Mouse (Mus musculus) hindbrain, embryonic 15.5 days (tissue): ENCODE data around the gene Kcne4. TPM values are rescaled to one million over a fixed set of nuclear protein-coding genes. Genes with fewer than 3 reads are reported as not detected.
A peak's percentile ranks its signal among the peaks of the same experiment; 100 is the strongest.

ENCODE experiments used
- ATAC-seq: fragments of 200-750 bp; cut with Nextera tagmentation; 2 replicates; pipeline ENCODE4 v1.8.0; 2017; ENCODE audit warnings: low read depth, moderate number of reproducible peaks, moderate TSS enrichment; ENCODE audit not compliant: low FRiP score
- H3K27ac ChIP-seq: fragments of 300-500 bp; sonication (generic); replicated peaks from 2 replicates; pipeline ENCODE4 v1.5.1; 2015; ENCODE audit warnings: mild to moderate bottlenecking, inconsistent platforms
- H3K27me3 ChIP-seq: fragments of 300-500 bp; sonication (generic); 2 replicates; pipeline ENCODE4 v1.6.1; 2015; ENCODE audit warnings: control low read depth, inconsistent platforms
- H3K36me3 ChIP-seq: fragments of 300-500 bp; sonication (generic); 2 replicates; pipeline ENCODE4 v1.6.1; 2015; ENCODE audit warnings: control low read depth, inconsistent platforms
- H3K4me1 ChIP-seq: fragments of 300-500 bp; sonication (generic); replicated peaks from 2 replicates; pipeline ENCODE4 v1.6.1; 2015; ENCODE audit warnings: control low read depth, inconsistent platforms
- H3K4me2 ChIP-seq: fragments of 300-500 bp; sonication (generic); 2 replicates; pipeline ENCODE4 v1.6.1; 2015; ENCODE audit warnings: moderate library complexity, mild to moderate bottlenecking, inconsistent platforms
- H3K4me3 ChIP-seq: fragments of 300-500 bp; sonication (generic); 2 replicates; pipeline ENCODE4 v1.5.1; 2015; ENCODE audit warnings: mild to moderate bottlenecking, inconsistent platforms
- H3K9ac ChIP-seq: fragments of 300-500 bp; sonication (generic); 2 replicates; pipeline ENCODE4 v1.6.1; 2015; ENCODE audit warnings: inconsistent platforms
- H3K9me3 ChIP-seq: fragments of 300-500 bp; sonication (generic); 2 replicates; pipeline ENCODE4 v1.6.1; 2016; ENCODE audit warnings: control low read depth, inconsistent platforms
- WGBS: fragments of 180-500 bp; shearing (Covaris S2); methylation state at CpG from one replicate; pipeline ENCODE4 v1.1.7; 2015; 5-methylcytosine and 5-hydroxymethylcytosine counted together
- polyA plus RNA-seq: library from polyadenylated mRNA; unstranded; fragments of >200 nt; fragmentation: Nextera tagmentation; extraction: Ambion mirVana; gene quantifications from 2 replicates; pipeline ENCODE4 v1.2.1, GENCODE M21; 2015

The Kcne4 gene
- polyA plus RNA-seq, 1 experiment from 2014 or later: 1.6 TPM

GRCm38 (mm10) chr1:78821111-78821510 lies 4.6 kb downstream of the Kcne4 start:
- Histone ChIP-seq H3K36me3 (no peaks in the 10 kb centered on the region), H3K9me3 (no peaks in the 10 kb centered on the region), H3K4me2 (no peak overlapping the region), H3K4me1 (peaks cover 19% of the 10 kb centered on the region), H3K27me3 (no peaks in the 10 kb centered on the region), H3K9ac (no peak overlapping the region), H3K27ac (0 out of 2 replicates have a peak overlapping the region, but pooled peaks have one; percentile 19), H3K4me3 (no peak overlapping the region)
- WGBS: 52% methylated on average over 9 of the region's 9 CpGs
- no peak for ATAC-seq

DNA sequence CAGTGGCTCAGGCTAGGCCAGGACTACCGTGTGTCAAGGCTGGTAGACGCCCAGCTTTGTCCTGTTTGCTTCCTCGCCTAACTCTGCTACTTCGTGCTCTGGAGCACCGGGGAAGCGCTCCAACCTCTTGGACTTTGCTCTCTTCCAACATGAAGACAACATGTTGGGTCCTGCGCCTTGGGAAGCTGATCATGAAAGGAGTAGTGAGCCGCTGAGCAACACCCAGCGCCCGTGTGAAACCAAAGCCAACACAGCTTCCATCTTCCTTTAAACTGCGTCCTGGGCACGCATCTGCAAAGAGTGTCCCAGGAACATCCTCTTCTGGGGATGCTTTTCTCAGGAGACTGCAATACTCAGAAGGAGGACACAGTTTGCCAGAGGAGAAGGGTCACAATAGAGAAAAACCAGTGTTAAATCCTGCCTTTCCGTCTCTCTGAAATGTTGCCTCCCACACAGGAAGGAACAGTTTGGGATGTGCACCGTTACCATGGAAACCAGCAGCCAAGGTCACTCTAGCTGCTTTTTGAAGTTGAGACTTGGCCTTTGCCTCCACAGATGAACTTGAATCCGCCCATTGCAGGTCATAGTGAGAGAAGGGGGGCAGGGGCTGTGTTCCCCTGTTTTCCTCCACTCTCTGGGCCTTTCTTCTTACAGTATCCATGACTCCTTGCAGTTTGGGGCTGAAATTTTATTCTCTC lies 5.3 kb downstream of the Kcne4 start:
- Histone ChIP-seq H3K4me2 (no peak overlapping the region), H3K27ac (no peak overlapping the region), H3K36me3 (no peaks in the 10 kb centered on the region), H3K27me3 (no peaks in the 10 kb centered on the region), H3K9me3 (no peaks in the 10 kb centered on the region), H3K4me3 (no peak overlapping the region), H3K9ac (no peak overlapping the region), H3K4me1 (peaks cover 19% of the 10 kb centered on the region)
- 88% methylated on average over 15 of the region's 15 CpGs for WGBS
- ATAC-seq: no peak

DNA sequence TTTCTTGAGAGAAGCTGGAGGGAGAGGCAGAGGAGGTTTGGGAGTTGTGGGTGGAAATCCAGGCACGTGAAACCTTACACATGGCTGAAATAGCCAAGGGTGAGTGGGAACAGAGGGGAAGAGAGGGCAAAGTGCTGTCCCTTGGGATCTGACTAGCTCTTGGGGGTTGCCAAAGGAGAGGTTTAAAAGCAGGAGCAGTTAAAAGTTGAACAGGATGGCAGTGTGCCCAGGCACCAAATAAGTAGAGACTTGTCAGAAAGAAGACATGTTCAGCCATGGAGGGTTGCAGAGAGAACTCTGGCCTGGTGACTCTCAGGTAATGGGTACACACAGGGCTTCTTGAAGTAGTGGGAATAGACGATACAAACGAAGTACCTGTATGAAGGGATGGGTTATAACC lies 8.7 kb downstream of the Kcne4 start:
- no peaks in the 10 kb centered on the region for H3K9me3 ChIP-seq
- no peak overlapping the region for H3K4me3 ChIP-seq
- H3K27ac ChIP-seq: no peak overlapping the region
- no peaks in the 10 kb centered on the region for H3K27me3 ChIP-seq
- H3K9ac ChIP-seq: no peak overlapping the region
- H3K36me3 ChIP-seq: no peaks in the 10 kb centered on the region
- 83% methylated on average over 3 of the region's 3 CpGs for WGBS
- no peak overlapping the region for H3K4me2 ChIP-seq
- H3K4me1 ChIP-seq: peaks cover 10% of the 10 kb centered on the region; the same call in 1 of the 2 replicates
- ATAC-seq: no peak

DNA sequence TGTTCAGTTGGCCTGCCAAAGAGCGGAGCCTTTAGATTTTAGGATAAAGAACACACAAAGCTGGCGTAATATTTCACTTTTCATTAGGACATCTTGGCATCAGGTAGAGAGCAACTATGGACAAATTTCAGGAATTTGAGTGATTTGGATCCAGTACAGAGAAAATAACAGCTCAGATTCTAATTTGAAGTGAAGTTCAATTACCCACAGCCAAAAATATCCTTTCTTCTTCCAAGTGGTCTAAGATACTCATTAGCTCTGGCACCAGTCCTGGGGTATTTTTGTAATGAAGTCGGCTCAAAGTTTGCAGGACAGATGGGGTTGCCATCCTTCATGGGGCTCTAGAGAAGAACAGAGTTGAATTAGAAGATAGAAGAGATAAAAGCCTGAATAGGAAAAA lies 21.9 kb downstream of the Kcne4 start:
- H3K9me3 ChIP-seq: no peaks in the 10 kb centered on the region
- no peak overlapping the region for H3K9ac ChIP-seq
- H3K27me3 ChIP-seq: no peaks in the 10 kb centered on the region
- no peaks in the 10 kb centered on the region for H3K36me3 ChIP-seq
- H3K4me2 ChIP-seq: no peak overlapping the region
- WGBS: 80% methylated on average over 3 of the region's 3 CpGs
- H3K4me3 ChIP-seq: no peak overlapping the region
- H3K4me1 ChIP-seq: no peaks in the 10 kb centered on the region
- H3K27ac ChIP-seq: no peak overlapping the region
- no peak for ATAC-seq

- no peak overlapping the region for H3K4me3 ChIP-seq
- ATAC-seq: no peak
- H3K9me3 ChIP-seq: no peaks in the 10 kb centered on the region
- 72% methylated on average over 2 of the region's 2 CpGs for WGBS
- H3K27me3 ChIP-seq: no peaks in the 10 kb centered on the region
- no peak overlapping the region for H3K4me2 ChIP-seq
- H3K36me3 ChIP-seq: no peaks in the 10 kb centered on the region
- H3K27ac ChIP-seq: no peak overlapping the region
- no peak overlapping the region for H3K9ac ChIP-seq
- no peaks in the 10 kb centered on the region for H3K4me1 ChIP-seq
Measured at GRCm38 (mm10) chr1:78840769-78841168, 24.2 kb downstream of the Kcne4 start.

DNA sequence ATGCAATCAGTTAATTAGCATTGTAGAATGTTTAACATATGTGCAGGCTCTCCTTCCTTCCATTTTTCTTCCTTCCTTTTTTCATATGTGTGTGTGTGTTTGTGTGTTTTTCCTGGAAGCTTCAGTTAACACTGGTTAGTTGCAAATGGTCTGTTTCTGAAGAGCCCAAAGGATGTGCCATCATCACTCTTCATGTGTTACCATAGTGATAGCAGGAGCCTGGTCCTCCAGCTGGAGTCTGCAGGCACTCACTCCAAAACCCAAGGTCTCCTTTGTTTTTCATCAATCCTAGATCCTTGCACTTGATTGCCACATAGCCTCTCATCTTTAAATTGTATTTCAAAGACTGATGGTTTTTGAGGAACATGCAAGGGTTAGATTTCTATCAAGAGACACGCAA lies 29.1 kb downstream of the Kcne4 start:
- Histone ChIP-seq H3K4me2 (no peak overlapping the region), H3K36me3 (no peaks in the 10 kb centered on the region), H3K27ac (no peak overlapping the region), H3K4me3 (no peak overlapping the region), H3K9ac (no peak overlapping the region), H3K9me3 (no peaks in the 10 kb centered on the region), H3K4me1 (no peaks in the 10 kb centered on the region), H3K27me3 (no peaks in the 10 kb centered on the region)
- WGBS: 92% methylated on average over 1 of the region's 1 CpGs
- ATAC-seq: no peak

GRCm38 (mm10) chr1:78846471-78846870 lies 29.9 kb downstream of the Kcne4 start:
- WGBS: 51% methylated on average over 2 of the region's 2 CpGs
- H3K9ac ChIP-seq: no peak overlapping the region
- H3K27ac ChIP-seq: no peak overlapping the region
- H3K27me3 ChIP-seq: no peaks in the 10 kb centered on the region
- H3K4me2 ChIP-seq: no peak overlapping the region
- no peak for ATAC-seq
- no peaks in the 10 kb centered on the region for H3K4me1 ChIP-seq
- H3K9me3 ChIP-seq: no peaks in the 10 kb centered on the region
- no peak overlapping the region for H3K4me3 ChIP-seq
- H3K36me3 ChIP-seq: no peaks in the 10 kb centered on the region

- ATAC-seq: peak; percentile 97
- no peak overlapping the region for H3K9ac ChIP-seq
- no peaks in the 10 kb centered on the region for H3K27me3 ChIP-seq
- no peaks in the 10 kb centered on the region for H3K9me3 ChIP-seq
- H3K4me3 ChIP-seq: no peak overlapping the region
- H3K27ac ChIP-seq: peak overlapping the region; percentile 72
- 19% methylated on average over 17 of the region's 17 CpGs for WGBS
- H3K4me1 ChIP-seq: peaks cover 12% of the 10 kb centered on the region
- no peaks in the 10 kb centered on the region for H3K36me3 ChIP-seq
- H3K4me2 ChIP-seq: peak overlapping the region; percentile 31
Measured at GRCm38 (mm10) chr1:78852408-78853093, 36.0 kb downstream of the Kcne4 start.

GRCm38 (mm10) chr1:78853094-78853445 lies 36.5 kb downstream of the Kcne4 start:
- no peak overlapping the region for H3K4me3 ChIP-seq
- H3K36me3 ChIP-seq: no peaks in the 10 kb centered on the region
- peak overlapping the region; percentile 31; the same call in 1 of the 2 replicates for H3K4me2 ChIP-seq
- ATAC-seq: peak; percentile 64
- no peaks in the 10 kb centered on the region for H3K27me3 ChIP-seq
- no peak overlapping the region for H3K9ac ChIP-seq
- peak overlapping the region; percentile 72 for H3K27ac ChIP-seq
- no peaks in the 10 kb centered on the region for H3K9me3 ChIP-seq
- peaks cover 12% of the 10 kb centered on the region for H3K4me1 ChIP-seq
- 37% methylated on average over 3 of the region's 3 CpGs for WGBS

DNA sequence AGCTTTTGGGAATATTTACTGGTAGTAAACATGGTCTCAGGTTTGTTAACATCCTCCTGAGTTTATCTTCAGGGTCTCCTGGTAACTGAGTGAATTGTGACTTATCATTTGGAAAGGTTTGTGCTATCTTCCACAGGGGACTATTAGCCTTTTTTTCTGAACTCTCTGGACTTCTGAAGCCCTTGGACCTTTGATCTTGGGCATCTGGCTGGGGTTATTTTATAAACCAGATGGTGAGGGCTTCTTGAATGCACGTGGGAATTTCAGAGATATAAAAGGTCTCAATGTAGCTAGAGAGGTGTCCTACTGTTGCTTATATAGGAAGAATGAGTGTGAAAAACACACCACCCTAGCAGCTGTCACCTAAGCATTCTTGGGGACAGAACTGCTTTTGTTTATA lies 37.7 kb downstream of the Kcne4 start:
- 57% methylated on average over 1 of the region's 1 CpGs for WGBS
- no peak for ATAC-seq
- H3K27me3 ChIP-seq: no peaks in the 10 kb centered on the region

GRCm38 (mm10) chr1:78859573-78859972 lies 43.0 kb downstream of the Kcne4 start:
- WGBS: 83% methylated on average over 4 of the region's 4 CpGs
- no peak for ATAC-seq
- H3K4me2 ChIP-seq: no peak overlapping the region
- no peaks in the 10 kb centered on the region for H3K9me3 ChIP-seq
- H3K36me3 ChIP-seq: no peaks in the 10 kb centered on the region
- H3K4me3 ChIP-seq: no peak overlapping the region
- no peak overlapping the region for H3K9ac ChIP-seq
- no peak overlapping the region for H3K27ac ChIP-seq
- H3K4me1 ChIP-seq: no peaks in the 10 kb centered on the region
- no peaks in the 10 kb centered on the region for H3K27me3 ChIP-seq

More for the DNA sequence above, 37.7 kb downstream of the Kcne4 start:
- Histone ChIP-seq H3K4me3 (no peak overlapping the region), H3K4me1 (peaks cover 12% of the 10 kb centered on the region), H3K36me3 (no peaks in the 10 kb centered on the region), H3K27ac (no peak overlapping the region), H3K9me3 (no peaks in the 10 kb centered on the region), H3K9ac (no peak overlapping the region), H3K4me2 (no peak overlapping the region)

DNA sequence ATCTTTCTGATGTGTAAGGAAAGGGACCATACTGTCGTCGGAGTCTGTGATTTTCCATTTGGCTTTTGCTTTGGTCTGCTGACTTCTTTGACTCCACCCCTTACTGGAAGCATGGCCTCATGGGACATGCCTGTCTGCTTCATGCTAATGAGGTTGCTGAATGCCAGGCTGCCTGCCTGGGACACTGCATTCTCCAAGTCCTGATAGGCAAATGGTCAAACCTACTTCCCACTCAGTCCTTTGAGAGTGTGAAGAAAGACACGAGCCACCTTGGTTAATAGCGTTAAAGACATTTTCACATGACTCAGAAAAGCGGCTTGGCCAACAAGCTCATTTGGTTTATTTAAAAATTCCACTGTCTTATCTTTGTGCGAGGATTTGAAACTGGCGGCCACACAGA lies 43.5 kb downstream of the Kcne4 start:
- H3K4me3 ChIP-seq: no peak overlapping the region
- WGBS: 86% methylated on average over 7 of the region's 7 CpGs
- H3K36me3 ChIP-seq: no peaks in the 10 kb centered on the region
- H3K9me3 ChIP-seq: no peaks in the 10 kb centered on the region
- H3K4me2 ChIP-seq: no peak overlapping the region
- no peaks in the 10 kb centered on the region for H3K4me1 ChIP-seq
- no peak overlapping the region for H3K9ac ChIP-seq
- ATAC-seq: no peak
- H3K27ac ChIP-seq: no peak overlapping the region
- H3K27me3 ChIP-seq: no peaks in the 10 kb centered on the region
